Mouse (Mus musculus): ENCODE measurements around the gene Rgl2. TPM values are rescaled to one million over a fixed set of nuclear protein-coding genes. Genes with fewer than 3 reads are reported as not detected.

The Rgl2 gene
- total RNA-seq, 2 experiments from 2014 or later = 26.5 to 28.3 TPM

Small RNA genes within 50 kb of the gene (microRNA-seq; reads per million reads assigned to microRNA genes)
- 0 reads per million in 2 experiments for gene Gm27740

Other genes starting within 250 kb of the Rgl2 start
- 10 to 100 TPM; 57.9 to 64.7 TPM for gene Hnrnpm, start 242.7 kb upstream of the Rgl2 start, total RNA-seq (2021)
- gene March2, start 210.9 kb upstream of the Rgl2 start, total RNA-seq (2021) = 10 to 100 TPM; 83.8 to 92.6 TPM
- gene Rab11b, start 169.0 kb upstream of the Rgl2 start, total RNA-seq (2021) = 100 to 1,000 TPM; 120 to 147 TPM
- 10 to 100 TPM in 1 of 2 experiments, 1 to 10 TPM in 1; 8.0 to 11.7 TPM for gene Angptl4, start 147.7 kb upstream of the Rgl2 start, total RNA-seq (2021)
- 10 to 100 TPM; 15.3 to 22.5 TPM for gene Kank3, start 119.0 kb upstream of the Rgl2 start, total RNA-seq (2021)
- gene Rps28, start 105.0 kb upstream of the Rgl2 start, total RNA-seq (2021) = 100 to 1,000 TPM; 503 to 584 TPM
- gene Ndufa7, start 105.0 kb upstream of the Rgl2 start, total RNA-seq (2021) = 100 to 1,000 TPM; 325 to 364 TPM
- gene Cd320, start 86.5 kb upstream of the Rgl2 start, total RNA-seq (2021) = 10 to 100 TPM; 13.3 to 15.2 TPM
- not detected for gene Gm7029, start 55.7 kb upstream of the Rgl2 start, total RNA-seq (2021)
- gene Kifc1, start 38.9 kb upstream of the Rgl2 start, total RNA-seq (2021) = 1 to 10 TPM in 1 of 2 experiments, under 1 TPM in 1; 0.74 to 1.1 TPM
- not detected for gene Platr17, start 24.4 kb upstream of the Rgl2 start, total RNA-seq (2021)
- 10 to 100 TPM in 1 of 2 experiments, 1 to 10 TPM in 1; 9.3 to 11.3 TPM for gene Daxx, start 20.1 kb upstream of the Rgl2 start, total RNA-seq (2021)
- gene Tapbp, start 13.6 kb upstream of the Rgl2 start, total RNA-seq (2021) = 10 to 100 TPM; 31.8 to 34.7 TPM
- gene Zbtb22, start 13.6 kb upstream of the Rgl2 start, total RNA-seq (2021) = 10 to 100 TPM; 12.6 to 16.6 TPM
- gene Pfdn6, start 10.8 kb downstream of the Rgl2 start, total RNA-seq (2021) = 10 to 100 TPM; 56.7 to 58.6 TPM
- gene Wdr46, start 11.1 kb downstream of the Rgl2 start, total RNA-seq (2021) = 1 to 10 TPM; 8.4 to 9.7 TPM
- 1 to 10 TPM; 1.5 to 1.6 TPM for gene B3galt4, start 21.9 kb downstream of the Rgl2 start, total RNA-seq (2021)
- 10 to 100 TPM; 30.5 to 30.6 TPM for gene Vps52, start 26.3 kb downstream of the Rgl2 start, total RNA-seq (2021)
- gene Rps18, start 26.5 kb downstream of the Rgl2 start, total RNA-seq (2021) = 100 to 1,000 TPM; 282 to 369 TPM
- gene H2-K1, start 70.8 kb downstream of the Rgl2 start, total RNA-seq (2021) = 10 to 100 TPM; 25.6 to 32.9 TPM
- gene Ring1, start 95.1 kb downstream of the Rgl2 start, total RNA-seq (2021) = 10 to 100 TPM; 11.7 to 12.4 TPM
- 10 to 100 TPM; 55.5 to 64.2 TPM for gene H2-Ke6, start 98.5 kb downstream of the Rgl2 start, total RNA-seq (2021)
- gene Slc39a7, start 102.1 kb downstream of the Rgl2 start, total RNA-seq (2021) = 10 to 100 TPM; 40.8 to 45.2 TPM
- gene Rxrb, start 102.3 kb downstream of the Rgl2 start, total RNA-seq (2021) = 10 to 100 TPM; 34.5 to 35.3 TPM
- 1 to 10 TPM; 9.3 to 9.6 TPM for gene Col11a2, start 109.9 kb downstream of the Rgl2 start, total RNA-seq (2021)
- gene H2-Oa, start 162.8 kb downstream of the Rgl2 start, total RNA-seq (2021) = not detected
- gene H2-DMa, start 190.0 kb downstream of the Rgl2 start, total RNA-seq (2021) = 1 to 10 TPM; 3.6 to 4.9 TPM
- gene Brd2, start 193.1 kb downstream of the Rgl2 start, total RNA-seq (2021) = 10 to 100 TPM; 63.2 to 74.1 TPM
- gene H2-DMb2, start 213.8 kb downstream of the Rgl2 start, total RNA-seq (2021) = under 1 TPM; 0.35 to 0.48 TPM
- gene H2-DMb1, start 223.5 kb downstream of the Rgl2 start, total RNA-seq (2021) = 1 to 10 TPM in 1 of 2 experiments, under 1 TPM in 1; 0.71 to 1.2 TPM

All from gastrocnemius, postnatal 36 days (tissue).